Mouse (Mus musculus): ENCODE results near the gene Sema4f.

DNA sequence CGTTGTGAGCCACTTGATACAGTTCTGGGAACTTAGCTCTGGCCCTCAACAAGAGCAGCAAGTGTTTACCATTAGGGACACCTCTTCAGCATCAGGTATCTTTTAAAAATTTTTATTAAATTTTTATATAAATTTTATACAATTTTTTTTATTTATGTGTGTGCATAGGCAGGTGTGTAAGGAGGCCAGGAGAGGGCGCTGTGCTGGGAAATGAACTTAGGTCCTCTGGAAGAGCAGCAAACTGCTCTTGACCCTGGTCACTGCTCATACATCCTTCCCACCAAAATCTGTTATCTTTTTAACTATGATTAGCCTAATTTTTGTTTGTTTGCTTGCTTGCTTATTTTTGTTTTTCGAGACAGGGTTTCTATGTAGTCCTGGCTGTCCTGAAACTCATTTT is 58.8 kb downstream of the Sema4f start:
- TF ChIP-seq CTCF (IDR thresholded peaks at IDR 0.05; ENCODE audit: low read depth) (peak; percentile 35), EP300 (IDR thresholded peaks at IDR 0.05; ENCODE audit: low read depth) (no peak)
